Mouse (Mus musculus): ENCODE data around the gene Slc25a45.

DNA sequence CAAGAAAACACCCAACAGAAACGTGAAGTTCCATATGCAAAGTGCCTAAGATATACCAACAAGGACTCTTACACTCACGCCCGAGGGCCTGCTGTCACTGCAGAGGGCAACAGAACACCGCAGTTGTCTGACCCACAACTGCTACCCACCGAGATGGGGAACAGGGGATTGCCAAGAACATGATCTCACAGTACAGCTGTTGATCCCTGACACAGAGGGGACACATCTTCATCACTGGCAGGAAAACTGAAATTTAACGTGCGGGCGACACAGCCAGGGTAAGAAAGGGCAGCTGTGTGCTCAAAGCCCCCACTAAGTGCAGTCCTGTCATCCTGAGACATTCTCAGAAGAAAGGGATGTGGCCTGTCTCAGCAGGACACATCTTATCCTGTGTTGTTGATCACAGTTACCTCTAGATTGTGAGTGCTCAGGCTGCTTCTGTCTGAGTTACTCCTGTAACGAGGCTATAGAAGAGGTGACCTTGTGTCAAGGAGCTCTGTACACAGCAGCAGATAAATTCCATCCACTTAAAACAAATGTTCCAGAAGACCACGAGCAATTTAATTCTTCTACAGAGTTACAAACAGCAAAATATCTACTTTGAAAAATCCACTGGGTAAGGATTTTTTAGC lies 40.6 kb upstream of the Slc25a45 start:
- no peak for TF ChIP-seq CTCF (IDR thresholded peaks at IDR 0.05; ENCODE audit: insufficient read depth, low read depth, low read length)
- TF ChIP-seq POLR2A (IDR thresholded peaks at IDR 0.05; ENCODE audit: insufficient read depth, low read depth, low read length): no peak
